Mouse (Mus musculus) kidney, adult 11 months (tissue): ENCODE results near the gene Lgals12.

Experiments used
- DNase-seq: peaks from one replicate; pipeline ENCODE4 v3.0.0; 2022

Gene Lgals12

DNA sequence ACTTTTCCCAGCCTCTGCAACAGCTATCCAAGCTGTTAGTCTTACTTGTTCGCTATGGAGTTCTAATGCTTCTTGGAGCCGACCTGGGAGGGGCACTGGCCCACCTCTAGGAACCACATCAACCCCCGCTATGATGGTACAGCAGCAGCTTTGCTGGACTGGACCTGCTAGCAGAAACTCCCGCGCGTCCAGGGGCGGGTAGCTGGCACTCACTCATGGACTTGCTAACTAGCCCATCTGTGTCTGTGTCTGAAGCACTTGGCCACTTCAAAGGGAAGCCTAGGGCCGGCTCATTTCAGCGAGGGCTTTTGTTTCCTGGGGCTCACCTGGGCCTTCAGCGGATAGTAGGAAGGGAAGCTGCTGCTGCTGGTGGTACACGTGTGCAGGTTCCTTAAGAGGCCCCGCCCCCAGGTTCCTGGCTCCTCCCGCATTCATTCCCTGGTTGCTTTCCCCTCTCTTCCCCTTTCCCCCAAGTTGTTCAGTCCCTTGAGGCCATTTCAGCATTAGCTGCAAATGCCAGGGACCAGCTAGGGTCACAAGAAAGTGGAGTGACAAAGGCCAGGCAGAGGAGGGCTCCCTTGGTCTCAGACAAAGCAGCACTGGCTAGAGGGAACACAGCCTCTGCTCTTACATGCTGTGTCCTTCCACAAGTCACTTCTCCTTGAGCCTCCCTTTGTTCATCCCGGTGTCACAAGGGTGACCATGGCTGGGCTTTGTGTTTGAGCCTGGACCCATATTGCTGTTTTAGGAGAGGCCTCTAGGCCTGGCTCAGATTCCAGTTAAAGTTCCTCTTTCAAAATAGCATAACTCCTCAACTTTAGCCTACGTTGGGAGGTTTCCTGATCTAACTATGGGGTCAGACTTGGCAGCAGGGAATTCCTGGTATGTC, at the start of gene Lgals12:
Gene Lgals12, minus strand, starts transcription at position 393 of the 889 bp plus-strand sequence.
- peak; percentile 35 for DNase-seq

- DNase-seq = peak; percentile 14
Measured at GRCm38 (mm10) chr19:7648913-7649666, 42.1 kb upstream of the Lgals12 start.

- no peak for DNase-seq
Measured at GRCm38 (mm10) chr19:7633786-7634185, 26.8 kb upstream of the Lgals12 start.

- no peak for DNase-seq
Measured at GRCm38 (mm10) chr19:7633021-7633420, 26.0 kb upstream of the Lgals12 start.

DNA sequence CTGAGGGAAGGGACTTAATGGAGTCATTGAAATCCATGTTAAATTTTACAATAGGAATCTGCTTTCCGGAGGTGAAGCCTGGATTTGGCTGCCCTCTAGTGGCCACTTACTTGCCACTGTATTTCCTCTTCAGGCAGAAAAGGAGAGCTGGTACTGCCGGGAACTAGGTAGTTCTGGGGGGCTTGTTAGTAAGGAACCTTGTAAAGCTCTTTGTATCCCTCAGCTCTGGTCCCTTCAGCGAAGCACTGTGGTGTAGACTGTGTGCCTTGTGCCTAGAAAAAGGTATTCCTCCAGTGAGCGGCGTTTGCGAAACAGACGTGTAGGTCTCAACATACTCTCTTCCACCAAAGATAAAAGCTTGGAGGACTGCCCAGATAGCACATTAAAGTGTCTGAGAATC, 10.7 kb upstream of the Lgals12 start:
- DNase-seq = peak; percentile 45

GRCm38 (mm10) chr19:7617085-7617484, 10.1 kb upstream of the Lgals12 start:
- DNase-seq = no peak

DNA sequence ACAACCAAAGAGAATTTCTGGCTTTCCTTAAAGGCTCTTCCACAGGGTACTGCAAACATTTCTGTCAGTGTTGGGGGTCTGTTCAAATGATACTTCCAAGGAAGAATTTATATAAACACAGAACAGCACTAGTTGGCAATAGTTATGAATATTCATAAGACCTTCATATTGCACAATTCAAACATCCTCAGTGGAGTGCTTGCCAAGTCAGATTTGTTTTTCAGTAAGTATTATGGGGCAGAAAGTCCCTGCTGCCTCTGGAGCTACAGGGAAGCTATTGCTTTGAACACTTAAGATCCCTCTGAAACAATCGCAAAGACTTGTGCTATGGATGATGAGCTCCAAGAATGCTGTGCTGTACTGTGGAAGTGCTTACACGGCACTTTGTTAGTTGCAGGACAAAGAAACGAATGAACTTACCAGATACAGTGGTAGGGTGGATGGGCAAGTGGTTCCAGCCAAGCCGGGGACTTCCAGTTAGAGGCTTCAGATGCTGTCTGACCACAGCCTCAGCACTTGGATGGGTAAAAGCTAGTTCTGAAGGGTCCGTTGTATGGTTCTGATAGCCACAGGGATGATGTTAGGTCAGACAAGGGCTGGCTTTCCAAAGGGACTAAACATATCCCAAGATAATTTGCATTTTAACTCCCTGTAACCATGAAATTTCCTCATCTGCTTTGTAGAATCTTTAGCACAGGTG, 9.4 kb upstream of the Lgals12 start:
- DNase-seq = no peak

DNA sequence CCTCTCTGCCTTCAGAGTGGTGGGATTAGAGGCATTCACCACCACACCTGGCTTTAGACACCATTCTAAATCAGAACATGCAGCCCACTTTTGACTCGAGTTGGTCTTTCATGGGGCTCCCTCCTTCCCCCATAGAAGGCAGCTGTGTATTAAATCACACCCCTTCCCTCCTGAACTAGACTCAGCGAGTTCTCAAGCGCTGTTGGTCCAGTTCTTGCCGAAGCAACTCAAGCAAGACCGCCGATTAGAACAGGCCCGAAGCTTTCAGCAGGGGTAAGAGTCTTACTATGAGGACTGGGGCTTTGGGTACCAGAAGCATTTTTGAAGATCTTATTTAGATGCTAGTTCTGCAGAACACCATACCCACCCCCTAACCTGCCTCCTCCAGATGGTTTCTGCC, 6.2 kb upstream of the Lgals12 start:
- no peak for DNase-seq

- DNase-seq = no peak
Measured at GRCm38 (mm10) chr19:7611942-7612757, 5.2 kb upstream of the Lgals12 start, which contains the start of gene Hrasls5. Hrasls5 (plus strand) TSS chr19:7612541.

DNA sequence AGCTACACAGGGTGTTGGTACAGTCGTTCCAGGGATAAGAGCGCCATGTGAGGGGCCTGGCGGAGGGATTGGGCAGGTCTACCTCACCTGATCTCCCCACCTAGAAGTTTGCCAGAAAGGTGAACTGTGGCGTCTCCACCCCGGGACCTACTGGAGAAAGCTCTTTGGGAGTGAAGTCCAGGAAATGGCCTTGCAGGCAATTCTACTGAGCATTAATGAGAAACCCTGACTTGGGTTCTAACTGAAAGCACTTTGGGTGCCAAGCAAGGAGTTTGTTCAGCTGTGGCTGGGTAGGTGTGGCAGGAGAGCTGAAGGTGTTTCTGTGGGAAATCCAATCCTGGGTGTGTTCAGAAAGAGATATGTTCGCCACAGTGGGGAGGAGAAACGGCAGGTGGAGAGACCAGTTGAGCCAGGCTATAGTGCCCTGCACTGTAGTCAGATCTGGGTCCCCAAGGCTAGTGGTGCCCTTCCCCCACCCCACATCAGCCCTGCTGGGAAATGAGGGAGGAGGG, 753 bp upstream of the Lgals12 start:
- peak; percentile 21 for DNase-seq

GRCm38 (mm10) chr19:7605930-7606783, 836 bp downstream of the Lgals12 start:
- peak; percentile 87 for DNase-seq

DNA sequence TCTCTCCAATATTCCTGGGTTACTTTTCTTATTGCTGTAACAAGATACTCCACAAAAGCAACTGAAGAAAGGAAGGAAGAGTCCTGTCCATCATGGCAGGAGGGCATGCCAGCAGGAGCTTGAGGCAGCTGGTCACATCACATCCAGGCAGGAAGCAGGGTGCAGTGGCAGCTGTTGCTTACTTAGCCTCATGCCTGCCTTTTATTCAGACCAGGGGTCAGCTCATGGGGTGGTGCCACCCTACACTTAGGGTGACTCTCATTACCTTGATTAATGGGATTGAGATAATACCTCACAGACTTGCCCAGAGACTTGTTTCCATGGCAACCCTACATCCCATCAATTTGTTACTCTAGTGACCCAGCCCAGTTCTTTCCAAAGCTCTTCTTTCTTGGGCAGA, 2.0 kb downstream of the Lgals12 start:
- no peak for DNase-seq

DNA sequence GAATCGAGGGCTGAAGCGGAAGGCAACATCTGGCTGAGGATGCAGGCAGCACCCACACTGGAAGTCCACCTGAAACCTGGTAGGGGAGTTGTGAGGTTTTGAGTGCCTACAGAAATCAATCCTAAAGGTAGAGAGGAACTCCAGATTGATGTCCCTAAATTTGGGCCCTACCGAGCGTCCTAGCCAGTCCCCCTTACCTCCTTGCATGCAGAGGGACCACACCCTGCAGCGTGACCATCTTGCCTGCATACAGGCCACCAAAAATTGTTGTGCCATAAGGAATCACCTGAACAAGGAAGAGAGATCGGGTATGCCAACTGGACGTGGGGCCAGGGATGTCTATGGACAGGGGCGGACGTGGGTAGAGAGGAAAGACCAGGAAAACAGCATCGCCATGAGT, 2.9 kb downstream of the Lgals12 start:
- no peak for DNase-seq

DNA sequence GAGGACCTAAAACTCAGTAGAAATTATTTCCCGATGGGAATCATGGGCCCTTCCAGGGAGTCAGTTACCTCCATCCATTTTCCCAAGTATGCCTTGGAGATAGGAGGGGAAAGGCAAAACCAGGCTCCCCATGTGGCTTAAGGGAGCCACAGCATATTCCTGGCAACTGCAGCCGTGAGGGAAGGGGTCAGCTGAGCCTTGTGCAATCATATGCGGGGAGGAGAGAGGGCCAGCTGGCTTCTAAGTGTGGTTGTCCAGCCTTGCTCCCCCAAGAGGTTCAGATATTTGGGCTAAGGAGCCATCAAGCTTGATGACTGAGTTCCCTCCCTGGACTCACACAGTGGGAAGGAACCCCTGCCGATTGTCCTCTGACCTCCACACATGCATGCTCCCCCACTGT, 5.4 kb downstream of the Lgals12 start:
- no peak for DNase-seq

DNA sequence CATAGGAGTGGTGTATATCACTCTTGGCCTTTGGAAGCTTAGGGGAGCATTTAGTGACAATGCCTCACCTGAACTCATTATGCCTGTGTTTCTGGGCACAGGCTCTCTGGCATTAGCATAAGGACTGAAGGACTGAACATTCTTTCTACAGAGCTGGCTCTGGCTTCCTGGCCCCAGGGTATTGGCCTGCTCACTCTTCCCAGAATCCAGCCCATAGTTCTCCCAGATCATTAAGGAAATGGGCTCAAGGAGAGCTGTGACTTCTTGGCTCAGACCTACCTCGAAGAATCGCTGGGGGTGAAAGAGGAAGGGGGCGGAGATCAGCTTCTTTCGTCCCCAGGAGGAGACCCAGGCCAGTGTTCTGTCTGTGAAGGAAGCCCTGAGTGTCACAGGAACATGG, 8.5 kb downstream of the Lgals12 start:
- peak; percentile 51 for DNase-seq

DNA sequence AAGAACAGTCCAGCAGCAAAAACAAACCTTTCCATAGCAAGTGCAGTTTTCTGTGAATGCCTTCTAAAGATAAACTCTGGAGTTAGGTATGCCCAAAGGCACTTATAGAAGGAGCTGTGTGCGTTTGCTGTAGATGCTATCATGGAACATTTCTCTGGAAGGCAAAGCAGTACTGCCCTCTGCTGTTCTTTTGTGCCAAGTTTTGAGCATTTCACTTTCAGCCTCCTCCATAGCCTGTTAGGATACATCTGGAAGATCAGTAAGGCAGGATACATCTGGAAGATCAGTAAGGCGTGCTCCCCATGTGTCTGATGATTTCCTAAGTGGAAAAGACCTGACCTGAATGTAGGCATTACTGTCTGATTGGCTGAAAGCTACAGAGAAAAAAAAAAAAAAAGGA, 11.5 kb downstream of the Lgals12 start:
- DNase-seq = no peak

GRCm38 (mm10) chr19:7592018-7592417, 15.0 kb downstream of the Lgals12 start:
- peak; percentile 27 for DNase-seq

DNA sequence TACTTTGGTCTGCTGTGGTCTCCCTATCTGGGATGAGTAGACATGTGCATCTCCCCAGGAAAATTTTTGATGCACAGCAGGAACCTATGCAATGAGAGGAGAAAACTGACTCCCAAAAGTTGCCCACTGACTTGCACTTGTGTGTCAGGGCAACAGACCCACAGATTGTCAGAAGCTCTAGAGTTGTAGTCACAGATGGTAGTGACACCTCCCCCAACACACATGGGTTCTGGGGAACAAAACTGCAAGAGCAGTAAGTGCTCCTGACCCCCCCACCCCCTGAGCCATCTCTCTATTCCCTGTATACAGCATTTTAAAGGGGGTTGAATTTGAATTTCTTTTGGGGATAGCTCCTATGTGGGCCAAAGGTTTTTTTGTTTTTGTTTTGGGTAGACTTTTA, 16.2 kb downstream of the Lgals12 start:
- no peak for DNase-seq

- DNase-seq = no peak
Measured at GRCm38 (mm10) chr19:7585764-7586163, 21.2 kb downstream of the Lgals12 start.

GRCm38 (mm10) chr19:7585279-7585678, 21.7 kb downstream of the Lgals12 start:
- DNase-seq = no peak

DNA sequence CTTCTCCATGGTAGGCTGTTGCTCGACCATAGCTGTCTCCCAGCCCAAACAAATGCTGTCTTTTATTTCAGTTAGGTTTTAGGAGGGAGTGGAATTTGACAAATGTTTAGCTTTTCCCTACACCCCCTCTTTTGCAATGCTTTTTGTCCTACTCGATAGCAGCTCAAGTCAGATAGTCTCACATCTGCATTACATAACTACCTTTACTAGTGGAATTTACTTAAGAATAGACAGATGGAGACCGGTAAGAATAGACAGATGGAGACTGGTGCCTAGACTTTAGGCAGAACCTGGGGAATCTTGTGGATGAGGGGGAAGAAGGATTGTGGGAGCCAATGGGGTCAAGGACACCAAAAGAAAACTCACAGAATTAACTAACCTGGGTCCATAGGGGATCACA, 23.4 kb downstream of the Lgals12 start:
- DNase-seq = no peak
